Mouse (Mus musculus): ENCODE data around the gene Kcnj15.

- TF ChIP-seq MAFK (IDR thresholded peaks at IDR 0.05; ENCODE audit: insufficient read depth, low read depth, low read length): no peak
- TF ChIP-seq HCFC1 (IDR thresholded peaks at IDR 0.05; ENCODE audit: borderline replicate concordance, insufficient read depth, low read length): no peak
- no peak for TF ChIP-seq ZC3H11A (IDR thresholded peaks at IDR 0.05; ENCODE audit: borderline replicate concordance, low read depth, low read length)
These were observed 32.0 kb downstream of the Kcnj15 start for GRCm38 (mm10) chr16:95289375-95289774.
